Mouse (Mus musculus) spleen, postnatal 36 days (tissue): ENCODE results near the gene Vmn2r44.
"Not testable (repeated sequence)": the region's sequence is repeated elsewhere in the genome, so short reads cannot be mapped to it uniquely, and the experiment has no call there.

Experiments used
- DNase-seq, 2 experiments: peaks; one replicate each; pipeline ENCODE4 v3.0.0; 2022; ENCODE audit warnings: low spot score in 2 of 2, mixed read lengths in 1 of 2

The Vmn2r44 gene

GRCm38 (mm10) chr7:8383233-8383632 lies at the start of gene Vmn2r44:
TSS of gene Vmn2r44 (minus strand) at chr7:8383333.
- DNase-seq = not testable (repeated sequence)

DNA sequence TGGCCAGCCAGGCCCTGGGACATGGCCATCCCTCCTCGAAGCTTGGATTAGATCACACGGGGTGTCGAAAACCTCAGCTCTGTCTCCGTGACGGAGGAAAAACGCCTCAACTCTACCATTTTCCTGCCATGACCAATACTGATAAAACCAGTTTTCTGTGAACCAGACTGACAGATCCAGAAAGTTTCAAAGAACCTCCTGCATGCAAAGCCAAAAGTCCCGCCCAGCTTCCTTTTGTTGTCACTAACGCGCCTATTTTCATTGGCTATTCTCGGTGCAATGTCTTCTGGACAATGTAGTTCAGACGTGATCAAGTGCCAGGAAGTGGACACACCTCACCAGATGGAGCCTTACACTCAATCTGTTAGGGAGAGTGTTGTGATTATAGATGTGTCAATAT lies 25.3 kb downstream of the Vmn2r44 start:
- not testable (repeated sequence) for DNase-seq
